Mouse (Mus musculus) heart, adult 2 months (tissue): Measurements from ENCODE around the gene Gm21188.
"Not testable (repeated sequence)": the region's sequence is repeated elsewhere in the genome, so short reads cannot be mapped to it uniquely, and the experiment has no call there.

Source experiments
- EP300 ChIP-seq: fragments of 200-500 bp; IDR thresholded peaks from 2 replicates; pipeline ENCODE4 v1.6.1; 2011; ENCODE audit warnings: low read depth, low read length, control low read depth; ENCODE audit not compliant: insufficient read depth
- POLR2A ChIP-seq: fragments of 200-500 bp; IDR thresholded peaks from 2 replicates; pipeline ENCODE4 v1.6.1; 2011; ENCODE audit warnings: mild to moderate bottlenecking, low read depth, low read length, control low read depth; ENCODE audit not compliant: insufficient read depth

GRCm38 (mm10) chr13:120034637-120035036 lies 17.4 kb downstream of the Gm21188 start:
- TF ChIP-seq EP300, POLR2A: not testable (repeated sequence)
